Mouse (Mus musculus) megakaryocyte, embryonic 14.5 days (primary cell): ENCODE data around the gene Tns3.

Source experiments
- FLI1 ChIP-seq: IDR thresholded peaks from 2 replicates; pipeline ENCODE4 v1.6.1; 2012; ENCODE audit warnings: low read length, inconsistent platforms, mixed read lengths
- GATA1 ChIP-seq: IDR thresholded peaks from 3 replicates; pipeline ENCODE4 v1.6.1; 2012; ENCODE audit warnings: mixed read lengths, low read length, inconsistent platforms, borderline replicate concordance

- no peak for TF ChIP-seq GATA1
- TF ChIP-seq FLI1 = no peak
Measured at GRCm38 (mm10) chr11:8701400-8701799, 37.1 kb upstream of the Tns3 start.
